Mouse (Mus musculus) olfactory bulb, adult 2 months (tissue): Measurements from ENCODE around the gene Batf2.

Source experiments
- CTCF ChIP-seq: fragments of 200-500 bp; IDR thresholded peaks from 2 replicates; pipeline ENCODE4 v1.5.1; 2012; ENCODE audit warnings: low read depth, mild to moderate bottlenecking, low read length, moderate library complexity; ENCODE audit not compliant: insufficient read depth
- POLR2A ChIP-seq: fragments of 200-500 bp; IDR thresholded peaks from 2 replicates; pipeline ENCODE4 v1.6.1; 2012; ENCODE audit warnings: mild to moderate bottlenecking, low read depth, low read length, moderate library complexity; ENCODE audit not compliant: insufficient read depth

- TF ChIP-seq CTCF: no peak
- TF ChIP-seq POLR2A: no peak
These were observed 23.3 kb upstream of the Batf2 start for GRCm38 (mm10) chr19:6117346-6117985.
